In the genomic region with DNA sequence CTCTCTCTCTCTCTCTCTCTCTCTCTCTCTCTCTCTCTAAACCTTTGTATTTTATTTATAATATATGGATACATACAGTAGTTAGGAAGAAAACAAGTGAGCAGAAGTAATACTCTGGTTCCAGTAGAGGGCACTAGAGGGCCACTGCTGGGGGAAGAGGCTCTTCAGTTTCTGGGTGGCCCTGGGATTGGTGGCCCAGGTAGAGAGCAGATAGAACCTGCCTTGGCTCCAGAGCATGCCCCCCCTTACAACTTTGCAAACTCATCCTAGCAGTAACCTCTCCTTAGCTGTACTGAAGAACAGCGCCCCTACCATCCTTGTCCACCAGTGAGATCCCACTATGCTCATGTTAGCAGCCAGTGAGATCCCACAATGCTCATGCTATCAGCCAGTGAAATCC, we compare ENCODE assay signal across 8 mouse cellular contexts.
A peak's percentile ranks its signal among the peaks of the same experiment; 100 is the strongest.
DNase-seq lines count a peak whose midpoint lies in the region; ATAC-seq and TF ChIP-seq lines count a peak whose summit lies in the region.

No protein-coding gene starts in this region.

- 75% methylated on average over 1 of the region's 1 CpGs for WGBS in bone marrow, adult 2 months
- 29% methylated on average over 1 of the region's 1 CpGs for WGBS in forebrain, embryonic 14.5 days
- 25% methylated on average over 1 of the region's 1 CpGs for WGBS in intestine, postnatal 0 days
- WGBS in lung, adult 2 months: 63% methylated on average over 1 of the region's 1 CpGs

- no peaks in the 10 kb centered on the region for H3K27me3 ChIP-seq in forebrain, embryonic 14.5 days (replicated peaks; ENCODE audit: control insufficient read depth, insufficient read depth, low read length)
- no peaks in the 10 kb centered on the region for H3K27me3 ChIP-seq in intestine, postnatal 0 days (replicated peaks; ENCODE audit: control insufficient read depth, insufficient read depth, low read length)

- no peaks in the 10 kb centered on the region for H3K9me3 ChIP-seq in forebrain, embryonic 14.5 days (replicated peaks; ENCODE audit: control insufficient read depth, low read length)
- no peaks in the 10 kb centered on the region for H3K9me3 ChIP-seq in intestine, postnatal 0 days (ENCODE audit: control insufficient read depth)

- TF ChIP-seq CTCF in bone marrow, adult 2 months (IDR thresholded peaks at IDR 0.05; ENCODE audit: control insufficient read depth, insufficient read depth, low read length): peak; percentile 62
- TF ChIP-seq CTCF in intestine, postnatal 0 days (IDR thresholded peaks at IDR 0.05; ENCODE audit: low read depth): peak; percentile 88
- TF ChIP-seq CTCF in lung, adult 2 months (IDR thresholded peaks at IDR 0.05; ENCODE audit: insufficient read depth, low read length): peak; percentile 75

- ATAC-seq in forebrain, embryonic 14.5 days: peak; percentile 66; the same call in 1 of the 2 replicates
- ATAC-seq in intestine, postnatal 0 days: no peak
- no peak for ATAC-seq in erythroid progenitor cell, adult 5-6 weeks (replicated peaks; ENCODE audit: low FRiP score, poor library complexity, severe bottlenecking)

- H3K4me2 ChIP-seq in forebrain, embryonic 14.5 days (ENCODE audit: low read length): no peak overlapping the region
- no peak overlapping the region for H3K4me2 ChIP-seq in intestine, postnatal 0 days (replicated peaks; ENCODE audit: low read depth)

- peak; percentile 7 to 42 for DNase-seq in spleen, adult 18-20 months
- no peak for DNase-seq in spleen, adult 12 weeks (ENCODE audit: low spot score)
- DNase-seq in forebrain, embryonic 14.5 days (ENCODE audit: low spot score): peak; percentile 75
- DNase-seq in lung, adult 2 months: no peak
- DNase-seq in retina, adult 2 months (ENCODE audit: low read depth, low spot score): peak; percentile 52

- TF ChIP-seq POLR2A in bone marrow, adult 2 months (IDR thresholded peaks at IDR 0.05; ENCODE audit: borderline replicate concordance, control insufficient read depth, low read depth, low read length): no peak
- TF ChIP-seq POLR2A in lung, adult 2 months (IDR thresholded peaks at IDR 0.05; ENCODE audit: borderline replicate concordance, extremely low read depth, low read depth, low read length): no peak

- no peak overlapping the region for H3K27ac ChIP-seq in bone marrow, adult 2 months (ENCODE audit: control insufficient read depth, insufficient read depth, low read depth, low read length, poor library complexity)
- no peak overlapping the region for H3K27ac ChIP-seq in forebrain, embryonic 14.5 days (ENCODE audit: low read depth, low read length)
- H3K27ac ChIP-seq in intestine, postnatal 0 days (ENCODE audit: low read depth, low read length): no peak overlapping the region

- no peaks in the 10 kb centered on the region for H3K36me3 ChIP-seq in forebrain, embryonic 14.5 days (ENCODE audit: control insufficient read depth, insufficient read depth, low read length)
- no peaks in the 10 kb centered on the region for H3K36me3 ChIP-seq in intestine, postnatal 0 days (ENCODE audit: control insufficient read depth, insufficient read depth)

- no peak overlapping the region for H3K9ac ChIP-seq in forebrain, embryonic 14.5 days (ENCODE audit: low read length)
- H3K9ac ChIP-seq in intestine, postnatal 0 days (ENCODE audit: low read depth, low read length): no peak overlapping the region

- H3K4me3 ChIP-seq in bone marrow, adult 2 months (replicated peaks; ENCODE audit: control insufficient read depth, low read depth, low read length): no peak overlapping the region
- no peak overlapping the region for H3K4me3 ChIP-seq in forebrain, embryonic 14.5 days (ENCODE audit: low read depth, low read length)
- H3K4me3 ChIP-seq in intestine, postnatal 0 days (ENCODE audit: low read depth, low read length): no peak overlapping the region
- H3K4me3 ChIP-seq in lung, adult 2 months (replicated peaks; ENCODE audit: extremely low read depth, low read depth, low read length): no peak overlapping the region

- no peaks in the 10 kb centered on the region for H3K4me1 ChIP-seq in bone marrow, adult 2 months (ENCODE audit: control insufficient read depth, insufficient read depth, low read length)
- no peaks in the 10 kb centered on the region for H3K4me1 ChIP-seq in forebrain, embryonic 14.5 days (ENCODE audit: control insufficient read depth, insufficient read depth, low read length)
- H3K4me1 ChIP-seq in intestine, postnatal 0 days (replicated peaks; ENCODE audit: control insufficient read depth, insufficient read depth, low read length): 0 out of 2 replicates have a peak, but pooled peaks cover 3% of the 10 kb centered on the region
- H3K4me1 ChIP-seq in lung, adult 2 months (ENCODE audit: control insufficient read depth, insufficient read depth, low read length): peaks cover 11% of the 10 kb centered on the region

Comparison
In these comparisons a context has a peak if more than half of its experiments do, and no peak if none do; other contexts are left out.
1. DNase-seq: peak in spleen, adult 18-20 months (2 of 2), forebrain, embryonic 14.5 days (single experiment) and retina, adult 2 months (single experiment); none in spleen, adult 12 weeks (single experiment) and lung, adult 2 months (single experiment).
2. Peak in every context shown above with its lines, with median percentiles within 50 percentile points of each other: CTCF ChIP-seq.